Mouse (Mus musculus) liver, postnatal 0 days (tissue): Measurements from ENCODE around the gene 9930111J21Rik2.
"Not testable (repeated sequence)": the region's sequence is repeated elsewhere in the genome, so short reads cannot be mapped to it uniquely, and the experiment has no call there.

Experiments
- CTCF ChIP-seq: sonication (generic); IDR thresholded peaks from 2 replicates; pipeline ENCODE4 v1.5.1; 2016; ENCODE audit warnings: antibody characterized with exemption, low read depth
- EP300 ChIP-seq: IDR thresholded peaks from 2 replicates; pipeline ENCODE4 v1.6.1; 2016; ENCODE audit warnings: antibody characterized with exemption, low read depth, mild to moderate bottlenecking

DNA sequence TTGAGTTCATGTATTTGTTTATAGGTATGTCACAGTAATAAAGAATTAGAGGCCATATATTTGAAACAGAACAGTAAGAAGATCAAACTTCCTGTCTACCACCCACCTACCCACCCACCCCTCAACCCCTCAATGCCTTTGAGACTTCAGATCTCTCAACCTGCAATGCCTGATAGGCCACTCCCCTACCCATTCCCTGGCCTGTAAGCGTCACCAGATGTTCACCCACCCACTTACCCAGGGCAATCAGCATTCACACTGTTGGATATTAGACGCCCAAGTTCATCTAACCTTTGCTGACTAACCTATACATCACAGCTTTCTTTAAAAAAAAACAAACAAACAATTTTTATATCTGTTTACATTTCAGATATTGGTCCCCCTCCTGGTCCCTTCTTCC lies 61.1 kb downstream of the 9930111J21Rik2 start:
- not testable (repeated sequence) for TF ChIP-seq CTCF, EP300
